Mouse (Mus musculus) adrenal gland, postnatal 10 days (tissue): ENCODE measurements at regions not wholly inside any gene's neighbourhood (a gene's known extent, or its start where the extent isn't known, plus 50 kb on each side); places are given as distances from the start of the nearest gene placed in this dataset.
"Not testable (repeated sequence)": the region's sequence is repeated elsewhere in the genome, so short reads cannot be mapped to it uniquely, and the experiment has no call there.

Experiments
- DNase-seq: peaks from one replicate; pipeline ENCODE4 v3.0.0; 2021; ENCODE audit warnings: mixed read lengths

DNA sequence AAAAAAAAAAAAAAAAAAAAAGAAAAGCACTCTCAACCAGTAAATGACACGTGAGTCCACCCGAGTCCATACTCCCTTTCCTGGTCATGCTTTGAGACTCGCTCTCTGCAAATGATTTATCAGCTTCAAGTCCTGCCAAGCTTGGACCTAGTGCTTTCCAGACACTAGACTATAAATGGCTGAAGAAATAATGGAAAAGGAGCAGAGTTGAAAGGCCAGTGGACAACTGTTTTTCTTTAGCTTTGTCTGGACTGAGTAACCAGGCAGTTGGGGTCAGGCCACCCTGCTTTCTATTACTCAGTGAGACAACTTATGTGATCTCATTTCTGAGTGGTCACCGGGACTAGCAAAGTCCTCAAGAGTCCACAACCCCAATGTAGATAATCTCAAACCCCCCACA lies 112.9 kb downstream of the Kcns3 start:
- DNase-seq, result no peak

DNA sequence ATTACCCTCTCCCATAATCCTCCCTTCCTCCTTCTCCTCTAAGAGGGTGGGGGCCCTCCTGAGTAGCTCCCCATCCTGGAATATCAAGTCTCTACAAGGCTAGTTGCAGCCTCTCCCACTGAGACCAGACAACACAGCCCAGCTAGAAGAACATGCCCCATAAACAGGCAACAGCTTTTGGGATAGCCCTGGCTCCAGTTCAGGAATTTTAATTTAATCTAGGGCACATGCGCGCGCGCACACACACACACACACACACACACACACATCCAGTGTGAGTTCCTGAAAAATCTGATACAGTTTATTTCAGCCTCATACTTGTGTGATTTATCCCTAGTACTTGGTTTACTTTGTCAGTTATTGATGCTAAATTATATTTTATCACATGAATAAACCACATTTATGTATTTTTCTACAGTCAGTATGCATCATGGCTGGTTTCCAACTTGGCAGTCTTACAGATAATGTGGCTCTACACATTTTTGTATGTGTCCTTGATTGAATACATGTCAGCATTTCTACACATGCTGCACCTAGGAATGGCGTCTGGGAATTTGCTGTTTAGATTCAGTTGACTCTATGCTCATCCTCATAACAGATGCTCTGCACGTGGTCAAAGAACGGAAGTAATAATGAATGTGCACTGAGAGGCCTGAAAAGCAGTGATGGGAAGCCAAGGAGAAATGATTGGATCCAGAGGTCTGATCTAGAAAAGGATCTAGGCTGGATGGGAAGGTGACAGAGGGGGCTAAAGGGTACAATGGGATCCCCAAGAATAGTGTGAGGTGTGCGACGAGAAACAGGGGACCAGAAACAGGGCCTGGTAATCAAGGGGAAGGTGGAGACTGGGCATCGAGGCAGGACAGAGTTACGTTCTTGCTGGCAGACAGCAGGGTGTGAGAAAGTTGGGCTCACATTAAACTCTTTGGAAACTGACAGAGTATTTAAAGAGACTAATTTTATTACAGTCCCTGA lies 130.0 kb downstream of the Kcns3 start:
- no peak for DNase-seq

- DNase-seq, result no peak
These were observed 139.7 kb downstream of the Kcns3 start for GRCm38 (mm10) chr12:11011159-11011558.

- no peak for DNase-seq
These were observed 166.6 kb downstream of the Kcns3 start for GRCm38 (mm10) chr12:10984295-10984694.

GRCm38 (mm10) chr12:10949184-10949583 lies 201.7 kb downstream of the Kcns3 start:
- DNase-seq, result no peak

- DNase-seq, result no peak
These were observed 209.8 kb downstream of the Kcns3 start for GRCm38 (mm10) chr12:10941064-10941463.

DNA sequence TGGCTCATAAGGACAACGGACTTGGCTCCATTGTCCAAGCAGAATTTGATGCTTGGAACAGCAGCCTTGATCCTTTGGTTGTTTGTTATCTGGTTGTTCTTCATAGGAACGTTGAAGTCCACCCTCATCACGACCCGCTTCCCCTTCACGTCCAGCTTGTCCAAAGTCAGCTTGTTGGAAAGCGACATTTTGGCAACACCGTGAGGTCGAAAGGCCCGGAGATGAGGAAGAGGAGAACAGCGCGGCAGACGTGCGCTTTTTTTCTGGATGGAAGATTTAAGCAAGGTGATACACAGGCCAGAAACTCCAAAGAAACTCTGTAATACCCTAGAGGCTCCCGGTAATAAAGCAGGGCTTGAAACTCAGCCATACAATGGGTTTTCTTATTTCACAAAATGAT lies 250.8 kb downstream of the Kcns3 start:
- not testable (repeated sequence) for DNase-seq

- DNase-seq, result no peak
These were observed 272.1 kb downstream of the Kcns3 start for GRCm38 (mm10) chr12:10878791-10879190.

DNA sequence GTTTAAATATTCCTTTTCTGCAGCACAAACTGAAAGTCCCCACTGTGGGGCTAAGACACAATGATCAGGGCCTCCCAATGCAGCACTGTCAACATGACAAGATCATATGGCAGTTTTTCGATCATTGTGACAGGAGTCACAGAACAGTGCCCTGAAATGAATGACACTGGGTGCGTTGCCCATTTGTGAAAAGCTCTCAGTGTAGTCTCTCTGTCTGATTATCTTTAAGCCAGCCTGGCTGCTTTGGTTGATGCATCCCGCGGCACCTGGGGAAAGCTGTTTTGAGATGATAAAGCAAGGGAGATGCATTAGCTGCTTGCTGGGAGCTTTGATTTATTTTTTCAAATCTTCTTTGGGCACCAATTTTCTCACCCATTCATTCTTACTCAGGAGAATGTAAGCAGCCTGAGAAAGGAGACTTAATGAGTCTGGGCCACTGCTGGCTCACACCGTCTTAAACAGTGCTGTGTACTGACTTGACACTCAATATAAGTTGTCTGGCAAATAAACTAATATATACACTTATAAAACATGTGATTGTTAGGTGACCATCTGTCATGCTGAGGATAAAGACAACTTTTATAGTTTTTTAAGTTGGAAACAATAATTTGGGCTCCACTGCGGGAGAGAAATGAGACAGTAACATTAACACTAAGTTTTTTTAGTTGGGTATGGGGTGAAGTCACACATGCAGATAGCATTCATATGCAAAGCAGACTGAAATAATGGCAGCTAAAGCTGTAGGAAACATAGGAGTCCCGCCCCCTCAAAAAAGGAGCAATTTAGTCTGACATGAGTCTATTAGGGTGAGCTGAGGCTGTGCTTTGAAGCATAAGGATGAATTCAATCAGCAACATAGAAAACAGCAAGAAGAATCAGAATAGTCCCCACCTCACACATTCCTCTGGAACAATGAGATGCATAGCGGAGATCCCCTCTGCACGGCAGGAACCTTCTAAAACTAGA lies 276.0 kb downstream of the Kcns3 start:
- DNase-seq, result no peak

DNA sequence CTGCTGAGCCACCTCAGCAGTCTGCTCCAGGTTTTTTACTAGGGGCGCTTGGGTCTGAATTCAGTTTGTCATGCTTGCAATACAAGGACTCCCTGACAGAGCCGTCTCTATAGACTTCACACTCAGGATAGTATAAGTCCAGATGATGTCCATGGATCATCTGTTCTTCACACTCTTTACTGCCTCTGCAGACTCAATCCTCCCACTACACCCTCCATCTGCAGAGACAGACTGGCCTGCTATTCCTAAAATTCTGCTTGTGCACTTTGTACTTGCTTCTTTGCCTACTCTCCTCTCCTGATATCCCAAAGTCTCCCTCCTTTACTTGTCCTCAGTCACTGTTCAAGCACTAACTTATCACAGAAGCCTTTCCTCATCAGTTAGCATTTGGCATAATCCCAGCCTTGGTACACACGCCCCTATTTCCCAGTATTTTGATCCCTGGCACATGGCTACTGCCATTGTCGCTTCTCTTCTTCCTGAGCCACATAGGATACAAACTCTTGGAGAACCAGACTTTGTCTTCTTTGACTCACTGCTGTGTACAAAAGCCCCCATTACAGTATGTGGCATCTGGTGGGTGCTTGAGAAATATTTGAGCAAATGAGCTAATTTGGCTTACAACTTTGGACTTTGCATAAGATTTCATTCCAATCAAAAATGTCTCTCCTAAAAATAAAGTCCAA lies 277.0 kb downstream of the Kcns3 start:
- DNase-seq, result no peak

- DNase-seq, result no peak
These were observed 282.9 kb downstream of the Kcns3 start for GRCm38 (mm10) chr12:10867674-10868635.

DNA sequence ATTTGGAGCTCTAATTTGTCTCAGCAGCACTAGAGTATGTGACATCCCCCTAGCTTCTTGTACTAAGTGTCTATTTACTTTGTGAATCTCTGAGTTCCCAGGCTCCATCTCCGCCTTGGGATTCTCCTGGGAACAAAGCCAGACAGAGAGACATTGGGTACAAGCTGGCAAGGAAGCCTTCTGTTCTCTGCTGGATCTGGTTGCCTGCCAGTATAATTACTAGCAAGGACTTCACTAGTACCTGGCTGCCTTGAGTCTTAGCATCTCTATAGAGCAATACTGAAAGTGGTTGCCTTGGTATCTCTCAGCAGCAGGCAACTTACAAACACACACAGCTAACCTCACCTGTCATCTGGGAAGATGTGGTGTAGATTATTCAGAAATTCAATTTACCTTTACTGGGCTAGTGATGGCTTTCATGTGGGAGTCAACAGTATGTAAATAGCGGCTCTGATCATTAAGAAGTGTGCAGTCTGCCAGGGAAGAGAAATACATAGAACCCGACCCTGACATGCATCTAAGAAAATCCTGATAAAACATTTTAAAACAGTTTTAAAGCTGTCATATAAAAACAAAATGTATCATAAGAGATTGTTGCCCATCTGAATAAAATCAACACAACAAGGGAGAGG lies 283.8 kb downstream of the Kcns3 start:
- no peak for DNase-seq

GRCm38 (mm10) chr12:10865294-10865693 lies 285.6 kb downstream of the Kcns3 start:
- DNase-seq, result no peak

DNA sequence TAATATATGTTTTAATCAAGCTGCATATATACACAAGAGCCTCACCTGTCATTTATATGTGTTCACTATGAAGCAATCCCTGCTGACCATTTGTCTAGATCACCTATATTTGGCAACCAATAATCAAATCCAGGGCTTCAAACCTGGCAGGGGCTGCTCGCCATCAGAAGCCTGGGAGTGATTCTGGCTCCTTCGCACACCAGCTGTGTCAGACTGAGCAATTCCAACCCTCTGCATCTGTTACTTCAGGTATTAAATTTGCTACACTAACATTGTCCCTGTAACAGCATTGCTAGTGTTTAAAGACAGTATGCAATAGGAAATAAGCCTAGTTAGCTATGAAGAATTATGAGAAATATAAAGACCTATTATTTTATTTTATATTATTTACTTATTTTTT lies 330.5 kb downstream of the Kcns3 start:
- no peak for DNase-seq

DNA sequence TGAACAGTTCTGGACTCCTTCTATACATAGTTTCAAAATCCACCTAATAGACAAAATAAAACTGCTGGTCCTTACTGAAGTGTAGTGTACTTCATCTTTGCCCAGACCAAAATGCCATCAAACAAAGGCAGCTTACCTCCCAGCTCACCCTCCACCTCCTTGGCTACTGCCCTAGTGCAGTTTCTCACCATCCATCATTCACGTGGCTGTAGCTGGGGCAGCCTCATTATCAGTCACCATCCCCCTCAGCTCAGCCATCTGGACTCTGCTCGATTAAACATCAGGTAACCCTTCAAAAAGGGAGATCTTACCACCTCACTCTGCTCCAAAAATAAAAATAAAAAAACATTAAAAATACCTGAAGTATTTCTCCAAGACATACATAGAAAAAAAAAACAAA lies 332.8 kb downstream of the Kcns3 start:
- no peak for DNase-seq

GRCm38 (mm10) chr12:10817516-10817915 lies 333.3 kb downstream of the Kcns3 start:
- no peak for DNase-seq

- no peak for DNase-seq
These were observed 340.3 kb downstream of the Kcns3 start for GRCm38 (mm10) chr12:10810597-10810996.

DNA sequence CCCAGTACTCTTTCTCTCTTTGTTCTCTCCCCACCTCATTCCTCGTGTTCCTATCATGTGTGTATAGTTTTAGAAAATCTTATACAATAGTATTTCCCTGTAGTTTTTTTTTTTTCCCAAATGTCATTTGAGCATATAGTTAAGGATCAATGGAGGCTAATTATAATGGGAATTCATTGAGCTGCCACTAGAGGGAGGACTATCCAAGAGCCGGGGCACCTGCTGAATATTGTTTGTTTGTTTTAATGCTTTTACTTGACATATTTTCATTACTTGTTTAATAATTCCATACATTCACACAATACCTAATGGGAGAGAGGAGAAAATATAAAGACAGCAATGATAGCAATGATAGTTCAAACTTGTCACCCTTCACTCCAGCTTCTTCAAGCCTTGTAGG lies 346.4 kb downstream of the Kcns3 start:
- peak; percentile 3 for DNase-seq
